ENCODE assay signal across 34 mouse cellular contexts in genomic region chr16:33658121-33658520, GRCm38 (mm10).
"Had no signal": no experiment of that assay in that cellular context is flagged by ENCODE, and none has a peak within 500 bp of the region (broad histone marks: within the 10 kb centered on the region; RNA-seq: fewer than 3 reads in every experiment).

No protein-coding gene starts in this region.

- H3K9ac ChIP-seq: heart, embryonic 12.5 days; heart, embryonic 13.5 days; heart, embryonic 15.5 days; hindbrain, embryonic 12.5 days; hindbrain, embryonic 13.5 days; hindbrain, embryonic 14.5 days; hindbrain, embryonic 15.5 days; intestine, embryonic 15.5 days; kidney, embryonic 15.5 days had no signal

- H3K36me3 ChIP-seq: heart, embryonic 12.5 days; heart, embryonic 13.5 days; heart, embryonic 15.5 days; hindbrain, embryonic 10.5 days; hindbrain, embryonic 12.5 days; hindbrain, embryonic 13.5 days; hindbrain, embryonic 15.5 days; intestine, embryonic 15.5 days; kidney, embryonic 15.5 days had no signal

- H3K27ac ChIP-seq: heart, embryonic 13.5 days; heart, embryonic 15.5 days; hindbrain, embryonic 10.5 days; hindbrain, embryonic 12.5 days; hindbrain, embryonic 13.5 days; hindbrain, embryonic 14.5 days; hindbrain, embryonic 15.5 days; hindbrain, postnatal 0 days; intestine, embryonic 15.5 days; kidney, embryonic 15.5 days; kidney, postnatal 0 days; layer of hippocampus, adult 2 months had no signal

- H3K4me1 ChIP-seq: hindbrain, embryonic 12.5 days; hindbrain, embryonic 13.5 days; hindbrain, embryonic 15.5 days; intestine, embryonic 15.5 days had no signal

- H3K4me3 ChIP-seq: heart, embryonic 12.5 days; heart, embryonic 13.5 days; heart, embryonic 15.5 days; hindbrain, embryonic 10.5 days; hindbrain, embryonic 12.5 days; hindbrain, embryonic 13.5 days; hindbrain, embryonic 15.5 days; intestine, embryonic 15.5 days; kidney, embryonic 15.5 days; layer of hippocampus, adult 2 months had no signal

- ATAC-seq: hindbrain, embryonic 16.5 days; hindbrain, postnatal 0 days; inflammation-experienced regulatory T-cells, adult 6 months; intestine, embryonic 15.5 days; intestine, embryonic 16.5 days; intestine, postnatal 0 days had no signal

- H3K9me3 ChIP-seq: heart, embryonic 12.5 days; heart, embryonic 13.5 days; heart, embryonic 15.5 days; hindbrain, embryonic 10.5 days; hindbrain, embryonic 12.5 days; hindbrain, embryonic 13.5 days; hindbrain, embryonic 15.5 days; intestine, embryonic 15.5 days; kidney, embryonic 15.5 days had no signal

- H3K27me3 ChIP-seq: heart, embryonic 12.5 days; heart, embryonic 13.5 days; heart, embryonic 15.5 days; hindbrain, embryonic 12.5 days; hindbrain, embryonic 13.5 days; hindbrain, embryonic 15.5 days; intestine, embryonic 15.5 days; kidney, embryonic 15.5 days had no signal

- H3K4me2 ChIP-seq: heart, embryonic 11.5 days; heart, embryonic 12.5 days; heart, embryonic 13.5 days; heart, embryonic 15.5 days; hindbrain, embryonic 12.5 days; hindbrain, embryonic 13.5 days; hindbrain, embryonic 14.5 days; hindbrain, embryonic 15.5 days; intestine, embryonic 15.5 days; kidney, embryonic 15.5 days had no signal

- DNase-seq: heart, postnatal 10 days; heart, postnatal 14 days; heart, postnatal 36 days; heart, postnatal 4 days; kidney, adult 11 months; kidney, adult 18-20 months; kidney, adult 2 months; kidney, adult 8-10 months; kidney, adult 9 months; kidney, postnatal 10 days; kidney, postnatal 14 days; kidney, postnatal 25 days; kidney, postnatal 36 days; kidney, postnatal 4 days; layer of hippocampus, adult 9-11 months; layer of hippocampus, postnatal 36 days had no signal
